Mouse (Mus musculus) megakaryocyte, embryonic 14.5 days (primary cell): ENCODE data around the gene Rps5. TPM values are rescaled to one million over a fixed set of nuclear protein-coding genes. Genes with fewer than 3 reads are reported as not detected.
"Not testable (repeated sequence)": the region's sequence is repeated elsewhere in the genome, so short reads cannot be mapped to it uniquely, and the experiment has no call there.

Experiments used
- H3K27me3 ChIP-seq: replicated peaks from 2 replicates; pipeline ENCODE3; 2012; ENCODE audit warnings: inconsistent platforms
- H3K36me3 ChIP-seq: replicated peaks from 2 replicates; pipeline ENCODE3; 2012; ENCODE audit warnings: low read length, inconsistent platforms, mixed read lengths
- H3K4me1 ChIP-seq: 2 replicates; pipeline ENCODE4 v1.6.1; 2012; ENCODE audit warnings: inconsistent platforms
- H3K4me3 ChIP-seq: replicated peaks from 2 replicates; pipeline ENCODE3; 2012; ENCODE audit warnings: moderate library complexity, mild to moderate bottlenecking, inconsistent platforms
- H3K9me3 ChIP-seq: 2 replicates; pipeline ENCODE4 v1.6.1; 2012; ENCODE audit warnings: inconsistent platforms
- FLI1 ChIP-seq: IDR thresholded peaks from 2 replicates; pipeline ENCODE4 v1.6.1; 2012; ENCODE audit warnings: low read length, inconsistent platforms, mixed read lengths
- GATA1 ChIP-seq: IDR thresholded peaks from 3 replicates; pipeline ENCODE4 v1.6.1; 2012; ENCODE audit warnings: mixed read lengths, low read length, inconsistent platforms, borderline replicate concordance
- polyA plus RNA-seq: library from polyadenylated mRNA; stranded (reverse); fragments of >175 nt; gene quantifications from 2 replicates; pipeline ENCODE4 v1.2.3, GENCODE M21; 2012; ENCODE audit warnings: low replicate concordance; ENCODE audit not compliant: insufficient read depth

The Rps5 gene
- polyA plus RNA-seq, 1 experiment: 3,041 TPM

DNA sequence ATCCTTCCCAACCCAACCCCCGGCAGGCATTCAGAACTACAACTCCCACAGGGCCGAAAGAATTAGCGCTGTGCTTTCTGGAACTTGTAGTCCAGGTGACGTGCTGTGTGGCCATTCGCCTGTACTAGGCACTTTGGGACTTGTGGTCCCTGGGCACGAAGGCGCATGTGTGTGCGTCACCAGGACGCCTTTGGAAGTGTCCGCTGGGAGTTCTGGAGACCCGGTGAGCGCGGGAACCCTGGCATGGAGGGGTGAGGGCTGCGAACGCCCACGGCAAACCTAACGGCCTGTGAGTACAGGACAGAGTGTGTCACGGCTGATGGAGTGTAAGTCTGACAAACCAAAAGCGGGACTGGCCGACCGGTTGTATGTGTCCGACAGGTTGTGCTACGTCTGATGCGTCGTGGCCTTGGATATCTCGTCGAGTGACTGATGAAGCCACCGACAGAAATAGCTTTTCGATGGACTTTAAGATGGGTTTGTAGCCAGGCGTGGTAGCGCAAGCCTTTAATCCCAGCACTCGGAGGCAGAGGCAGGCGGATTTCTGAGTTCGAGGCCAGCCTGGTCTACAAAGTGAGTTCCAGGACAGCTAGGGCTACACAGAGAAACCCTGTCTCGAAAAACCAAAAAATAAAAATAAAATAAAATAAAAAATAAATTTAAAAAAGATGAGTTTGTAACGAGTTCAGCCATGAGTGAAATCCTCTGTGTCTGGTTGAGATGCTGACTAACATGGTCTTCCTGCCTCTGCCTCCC lies 24.3 kb upstream of the Rps5 start, which contains the start of gene Zscan22:
TSS of gene Zscan22 (plus strand) at position 161 of the 756 bp plus-strand sequence.
- TF ChIP-seq FLI1 (no peak), GATA1 (no peak)
- no peaks in the 10 kb centered on the region for H3K27me3 ChIP-seq

DNA sequence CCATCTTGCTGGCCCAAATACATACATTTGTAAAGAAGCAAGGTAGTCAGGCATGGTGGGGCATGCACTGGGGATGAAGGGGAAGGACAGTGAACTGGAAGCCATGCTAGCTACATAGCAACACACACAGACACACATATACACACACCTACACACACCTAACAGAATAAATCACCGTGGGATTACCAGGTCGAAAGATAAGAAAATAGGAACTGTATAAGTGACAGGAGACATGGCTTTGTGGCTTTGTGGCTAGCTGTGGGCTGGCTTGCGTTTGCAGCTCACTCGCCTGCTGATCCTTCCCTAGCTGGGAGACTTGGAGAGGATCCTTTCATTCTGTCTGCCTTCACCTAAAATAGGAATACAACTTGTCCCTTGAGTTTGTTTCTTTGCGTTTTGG lies 20.6 kb upstream of the Rps5 start:
- Histone ChIP-seq H3K4me1 (peaks cover 64% of the 10 kb centered on the region), H3K36me3 (peaks cover 24% of the 10 kb centered on the region), H3K27me3 (no peaks in the 10 kb centered on the region), H3K9me3 (no peaks in the 10 kb centered on the region), H3K4me3 (no peak overlapping the region)
- no peak for TF ChIP-seq GATA1
- no peak for TF ChIP-seq FLI1

More for the DNA sequence above, 24.3 kb upstream of the Rps5 start, which contains the start of gene Zscan22:
- Histone ChIP-seq H3K9me3 (no peaks in the 10 kb centered on the region), H3K4me1 (peaks cover 49% of the 10 kb centered on the region), H3K4me3 (peak within 1 kb of the TSS; percentile 94), H3K36me3 (peaks cover 2% of the 10 kb centered on the region)

DNA sequence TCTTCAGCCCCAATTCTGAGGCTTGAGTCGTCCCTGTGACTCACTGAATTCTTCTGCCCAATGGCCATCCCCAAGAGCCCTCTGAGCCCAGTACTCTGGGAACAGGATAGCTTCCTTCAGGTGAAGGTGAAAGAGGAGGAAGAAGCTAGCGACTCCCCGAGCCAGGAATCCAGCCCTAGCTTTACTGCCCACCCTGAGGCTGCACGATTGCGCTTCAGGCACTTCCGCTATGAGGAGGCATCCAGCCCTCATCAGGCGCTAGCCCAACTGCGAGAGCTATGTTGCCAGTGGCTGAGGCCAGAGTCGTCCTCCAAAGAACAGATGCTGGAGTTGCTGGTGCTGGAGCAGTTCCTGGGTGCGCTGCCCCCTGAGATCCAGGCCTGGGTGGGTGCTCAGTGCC lies 18.5 kb upstream of the Rps5 start:
- peak overlapping the region; percentile 92 for H3K4me3 ChIP-seq
- H3K9me3 ChIP-seq: no peaks in the 10 kb centered on the region
- no peaks in the 10 kb centered on the region for H3K27me3 ChIP-seq
- peaks cover 71% of the 10 kb centered on the region for H3K4me1 ChIP-seq
- peaks cover 46% of the 10 kb centered on the region for H3K36me3 ChIP-seq
- no peak for TF ChIP-seq FLI1
- no peak for TF ChIP-seq GATA1

DNA sequence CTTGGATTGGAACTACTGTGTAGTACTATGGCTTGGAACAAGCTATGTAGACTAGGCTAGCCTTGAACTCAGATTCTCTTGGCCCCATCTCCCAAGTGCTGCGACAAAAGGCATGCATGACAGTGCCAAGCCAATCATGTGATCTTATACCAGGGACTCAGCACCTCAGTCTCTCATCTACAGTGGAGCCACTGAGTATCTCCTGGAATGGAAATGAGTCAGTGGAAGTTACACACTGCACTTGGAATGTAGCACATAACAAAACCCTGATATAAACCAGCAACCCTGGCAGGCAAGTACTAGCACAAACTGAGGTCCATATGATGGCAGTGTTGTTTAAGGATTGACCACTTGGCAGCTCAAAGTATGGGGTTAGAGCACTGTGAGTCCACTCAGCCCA lies 16.9 kb upstream of the Rps5 start:
- Histone ChIP-seq H3K4me1 (peaks cover 76% of the 10 kb centered on the region), H3K9me3 (no peaks in the 10 kb centered on the region), H3K27me3 (no peaks in the 10 kb centered on the region), H3K36me3 (peaks cover 51% of the 10 kb centered on the region), H3K4me3 (no peak overlapping the region)
- TF ChIP-seq FLI1: no peak
- no peak for TF ChIP-seq GATA1

DNA sequence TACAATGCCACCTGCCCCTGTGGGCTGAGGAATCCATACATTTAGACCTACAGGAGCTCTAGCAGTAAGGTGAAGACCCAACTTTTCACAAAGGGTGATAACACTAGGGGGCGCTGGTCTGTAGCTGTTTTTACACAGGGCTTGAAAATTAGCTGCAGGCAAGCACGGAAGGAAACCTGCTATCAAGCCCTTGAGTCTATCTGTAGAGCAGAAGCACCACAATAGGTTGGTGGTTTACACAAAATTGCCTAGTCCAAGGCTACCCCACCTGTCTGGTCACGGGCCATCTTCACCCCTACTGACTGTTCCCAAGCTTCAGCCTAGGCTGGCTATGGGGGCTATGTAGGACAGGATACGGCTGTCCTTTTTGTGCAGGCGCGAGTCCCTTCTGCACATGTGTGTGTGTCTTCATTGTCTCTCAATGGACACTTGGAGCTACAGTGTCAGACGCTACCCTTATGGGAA lies 12.6 kb upstream of the Rps5 start:
- no peak for TF ChIP-seq FLI1
- no peak for TF ChIP-seq GATA1

DNA sequence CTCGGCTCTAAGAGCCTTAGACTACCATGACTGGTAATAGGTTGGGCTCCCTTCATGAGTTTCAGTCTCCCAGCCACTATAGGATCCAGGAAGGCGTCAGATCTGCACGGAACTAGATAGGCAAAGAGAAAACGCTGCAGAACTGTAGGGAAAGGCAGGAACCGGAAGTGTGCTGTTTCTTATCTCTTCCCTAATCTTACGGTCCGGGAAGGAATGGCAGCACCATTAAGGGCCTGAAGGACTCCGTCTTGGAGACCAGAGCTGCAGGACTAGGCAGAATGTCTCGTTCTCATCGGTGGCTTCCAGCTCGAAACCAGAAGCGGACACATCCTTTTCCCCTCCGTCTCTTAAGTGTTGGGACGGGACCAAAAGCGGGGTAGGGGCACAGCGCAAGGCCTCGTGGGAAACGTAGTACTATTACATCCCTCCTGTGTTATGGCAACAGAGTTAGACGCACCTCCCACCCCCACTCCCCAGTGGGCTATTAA lies 11.9 kb upstream of the Rps5 start:
- Histone ChIP-seq H3K4me3 (peak overlapping the region; percentile 92), H3K36me3 (peaks cover 42% of the 10 kb centered on the region), H3K27me3 (no peaks in the 10 kb centered on the region), H3K4me1 (peaks cover 72% of the 10 kb centered on the region), H3K9me3 (no peaks in the 10 kb centered on the region)
- peak; percentile 48; the same call in 1 of the 2 replicates for TF ChIP-seq FLI1
- peak; percentile 97 for TF ChIP-seq GATA1

More for the DNA sequence above, 12.6 kb upstream of the Rps5 start:
- Histone ChIP-seq H3K27me3 (no peaks in the 10 kb centered on the region), H3K9me3 (no peaks in the 10 kb centered on the region), H3K4me3 (peak overlapping the region; percentile 92), H3K4me1 (peaks cover 79% of the 10 kb centered on the region), H3K36me3 (peaks cover 49% of the 10 kb centered on the region)

DNA sequence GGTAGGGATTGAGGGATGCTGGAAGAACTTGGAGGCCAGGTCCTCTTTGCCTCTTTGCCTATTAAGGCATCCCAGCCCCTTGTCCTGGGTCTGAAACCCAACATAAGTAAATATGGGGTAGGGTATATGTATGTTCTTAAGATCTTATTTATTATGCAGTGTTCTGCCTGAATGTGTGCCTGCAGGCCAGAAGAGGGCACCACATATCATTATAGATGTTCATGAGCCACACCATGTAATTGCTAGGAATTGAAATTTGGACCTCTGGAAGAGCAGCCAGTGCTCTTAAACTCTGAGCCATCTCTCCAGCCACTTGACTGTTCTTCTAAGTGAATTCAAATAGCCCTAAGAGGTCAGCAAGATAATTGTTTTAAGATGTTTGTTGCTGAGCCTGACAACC lies 8.5 kb upstream of the Rps5 start:
- Histone ChIP-seq H3K9me3 (no peaks in the 10 kb centered on the region), H3K27me3 (no peaks in the 10 kb centered on the region), H3K36me3 (peaks cover 13% of the 10 kb centered on the region), H3K4me1 (peaks cover 57% of the 10 kb centered on the region), H3K4me3 (no peak overlapping the region)
- TF ChIP-seq GATA1: no peak
- TF ChIP-seq FLI1: no peak

DNA sequence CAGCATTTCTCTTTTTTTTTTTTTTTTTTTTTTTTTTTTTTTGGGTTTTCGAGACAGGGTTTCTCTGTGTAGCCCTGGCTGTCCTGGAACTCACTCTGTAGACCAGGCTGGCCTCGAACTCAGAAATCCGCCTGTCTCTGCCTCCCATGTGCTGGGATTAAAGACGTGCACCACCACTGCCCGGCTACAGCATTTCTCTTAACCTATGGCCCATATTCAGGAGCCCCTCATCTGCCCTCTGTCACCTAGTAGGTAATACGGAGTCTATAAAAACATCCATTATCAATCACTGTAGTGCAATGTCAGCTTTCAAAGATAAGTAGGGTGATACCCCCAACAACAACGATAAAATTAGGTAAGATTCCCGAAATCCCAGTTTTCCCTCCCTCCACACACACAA lies 1.6 kb upstream of the Rps5 start:
- Histone ChIP-seq H3K4me1 (peaks cover 38% of the 10 kb centered on the region), H3K4me3 (peak overlapping the region; percentile 79), H3K36me3 (peaks cover 28% of the 10 kb centered on the region)
- not testable (repeated sequence) for H3K27me3 ChIP-seq, H3K9me3 ChIP-seq

DNA sequence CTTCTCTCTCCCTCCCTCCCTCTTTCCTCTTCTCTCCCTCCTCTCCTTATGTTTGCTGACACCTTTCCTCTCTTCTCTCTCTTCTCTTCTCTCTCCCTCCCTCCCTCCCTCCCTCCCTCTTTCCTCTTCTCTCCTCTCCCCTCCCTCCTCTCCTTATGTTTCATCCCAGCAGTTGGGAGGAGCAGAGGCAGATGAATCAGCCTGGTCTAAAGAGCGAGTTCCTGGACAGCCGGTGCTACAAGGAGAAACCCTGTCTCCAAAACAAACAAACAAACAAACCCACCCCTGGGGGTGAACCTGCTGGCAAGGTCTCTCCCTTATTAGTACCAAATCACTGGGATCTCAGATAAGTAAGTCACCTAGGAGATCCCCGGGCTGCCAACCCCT lies 779 bp upstream of the Rps5 start:
- TF ChIP-seq FLI1 (no peak), GATA1 (no peak)
- H3K36me3 ChIP-seq: peaks cover 36% of the 10 kb centered on the region

DNA sequence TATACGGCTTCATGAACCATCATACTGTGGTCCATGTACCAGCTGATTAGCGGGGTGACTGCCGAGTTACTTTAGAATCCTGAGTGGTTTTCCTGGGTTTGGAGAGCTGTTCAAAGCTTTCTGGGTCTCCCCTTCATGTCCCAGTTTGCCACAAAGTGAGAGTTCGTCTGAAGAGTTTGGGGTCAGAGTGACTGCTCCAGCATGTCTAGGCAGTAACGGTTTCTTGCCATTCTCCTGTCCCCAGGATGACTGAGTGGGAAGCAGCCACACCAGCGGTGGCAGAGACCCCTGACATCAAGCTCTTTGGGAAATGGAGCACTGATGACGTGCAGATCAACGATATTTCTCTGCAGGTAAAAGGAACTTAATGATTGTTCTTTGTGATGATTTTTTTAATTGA lies 639 bp downstream of the Rps5 start:
- TF ChIP-seq GATA1 (no peak), FLI1 (no peak)
- Histone ChIP-seq H3K27me3 (no peaks in the 10 kb centered on the region), H3K36me3 (peaks cover 46% of the 10 kb centered on the region), H3K4me1 (peaks cover 32% of the 10 kb centered on the region), H3K9me3 (no peaks in the 10 kb centered on the region), H3K4me3 (peak overlapping the region; percentile 96)

More for the DNA sequence above, 779 bp upstream of the Rps5 start:
- peak overlapping the region; percentile 96 for H3K4me3 ChIP-seq
- H3K27me3 ChIP-seq: no peaks in the 10 kb centered on the region
- peaks cover 35% of the 10 kb centered on the region for H3K4me1 ChIP-seq
- H3K9me3 ChIP-seq: no peaks in the 10 kb centered on the region
